Mouse (Mus musculus) liver, embryonic 16.5 days (tissue): ENCODE results near the gene Unc13d. TPM values are rescaled to one million over a fixed set of nuclear protein-coding genes. Genes with fewer than 3 reads are reported as not detected.

Experiments used
- ATAC-seq: fragments of 200-750 bp; cut with Nextera tagmentation; 2 replicates; pipeline ENCODE4 v1.8.0; 2017; ENCODE audit warnings: low read depth, mild to moderate bottlenecking, moderate number of reproducible peaks, moderate library complexity
- H3K27ac ChIP-seq: fragments of 300-500 bp; sonication (generic); 2 replicates; pipeline ENCODE4 v1.5.1; 2014; ENCODE audit warnings: mild to moderate bottlenecking, low read length
- H3K27me3 ChIP-seq: fragments of 300-500 bp; sonication (generic); 2 replicates; pipeline ENCODE4 v1.6.1; 2014; ENCODE audit warnings: low read depth, low read length, mixed read lengths; ENCODE audit not compliant: control insufficient read depth, insufficient read depth
- H3K36me3 ChIP-seq: fragments of 300-500 bp; sonication (generic); 2 replicates; pipeline ENCODE4 v1.6.1; 2014; ENCODE audit warnings: mild to moderate bottlenecking; ENCODE audit not compliant: control insufficient read depth, insufficient read depth
- H3K4me1 ChIP-seq: fragments of 300-500 bp; sonication (generic); 2 replicates; pipeline ENCODE4 v1.6.1; 2014; ENCODE audit warnings: low read depth, low read length, mixed read lengths; ENCODE audit not compliant: control insufficient read depth
- H3K4me2 ChIP-seq: fragments of 300-500 bp; sonication (generic); 2 replicates; pipeline ENCODE4 v1.6.1; 2014; ENCODE audit warnings: low read depth, low read length, mixed read lengths
- H3K4me3 ChIP-seq: fragments of 300-500 bp; sonication (generic); 2 replicates; pipeline ENCODE4 v1.5.1; 2014; ENCODE audit warnings: low read depth, mild to moderate bottlenecking, low read length
- H3K9ac ChIP-seq: fragments of 300-500 bp; sonication (generic); 2 replicates; pipeline ENCODE4 v1.6.1; 2014; ENCODE audit warnings: low read depth, low read length
- H3K9me3 ChIP-seq: fragments of 300-500 bp; sonication (generic); replicated peaks from 2 replicates; pipeline ENCODE4 v1.6.1; 2016; ENCODE audit warnings: low read length; ENCODE audit not compliant: control insufficient read depth
- WGBS: fragments of 180-500 bp; shearing (Covaris S2); extraction: QIAGEN DNeasy Blood & Tissue Kit; methylation state at CpG from one replicate; pipeline ENCODE4 v1.1.7; 2014; ENCODE audit not compliant: insufficient replicate concordance; 5-methylcytosine and 5-hydroxymethylcytosine counted together
- polyA plus RNA-seq: library from polyadenylated mRNA; unstranded; fragments of >200 nt; fragmentation: Nextera tagmentation; extraction: Ambion mirVana; gene quantifications from 2 replicates; pipeline ENCODE4 v1.2.1, GENCODE M21; 2015

Unc13d gene
- polyA plus RNA-seq, 1 experiment from 2014 or later, result 17.8 TPM

DNA sequence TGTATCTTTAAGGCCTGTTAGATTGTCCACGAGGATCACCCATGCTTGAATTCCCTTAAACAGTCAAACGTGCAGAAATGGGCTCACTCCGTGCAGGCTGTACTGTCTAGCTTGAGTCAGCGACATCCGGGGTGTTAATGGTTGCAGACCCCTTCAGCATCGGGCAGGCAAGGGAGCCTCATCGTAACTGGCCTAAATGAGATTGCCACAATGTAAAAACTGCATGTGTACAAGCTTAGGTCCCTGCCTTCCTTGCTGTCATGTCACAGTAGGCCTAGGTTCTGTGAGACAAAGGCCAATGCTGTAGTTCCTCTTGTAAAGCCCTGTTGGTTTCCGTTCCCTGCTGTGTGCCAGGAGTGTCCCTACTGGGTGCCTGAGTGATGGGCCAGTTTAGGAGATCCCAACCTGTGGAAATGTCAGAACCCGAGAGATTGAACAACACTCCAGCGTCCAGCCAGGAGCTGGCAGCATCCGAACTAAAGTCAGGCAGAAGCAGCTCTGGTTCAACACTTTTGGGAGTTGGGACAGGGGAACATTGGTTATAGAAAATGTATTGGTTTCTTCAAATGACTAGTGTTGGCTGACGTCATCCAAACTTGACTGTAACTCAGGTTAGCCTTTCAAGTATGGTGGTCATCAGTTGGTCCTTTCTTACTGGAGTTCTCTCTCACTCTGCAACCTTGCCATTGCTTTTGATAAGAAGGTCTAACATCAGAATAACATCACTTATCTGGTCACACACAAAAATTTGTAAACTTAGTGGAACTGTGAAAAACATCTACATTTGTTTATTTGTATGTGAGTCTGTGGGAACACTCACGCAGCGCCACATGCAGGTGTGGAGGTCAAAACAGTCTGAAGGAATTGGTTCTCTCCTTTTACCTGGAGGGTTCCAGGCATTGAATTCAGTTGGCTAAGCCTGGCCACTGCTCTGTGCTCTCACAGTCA is 46.6 kb downstream of the Unc13d start:
- Histone ChIP-seq H3K4me3 (peak overlapping the region; percentile 88), H3K4me1 (peaks cover 30% of the 10 kb centered on the region), H3K27ac (peak overlapping the region; percentile 98), H3K4me2 (peak overlapping the region; percentile 73), H3K27me3 (no peaks in the 10 kb centered on the region), H3K36me3 (no peaks in the 10 kb centered on the region; the same call in none of the 2 replicates), H3K9ac (peak overlapping the region; percentile 96), H3K9me3 (no peaks in the 10 kb centered on the region)
- ATAC-seq, result no peak
- 20% methylated on average over 14 of the region's 14 CpGs for whole genome bisulfite sequencing

DNA sequence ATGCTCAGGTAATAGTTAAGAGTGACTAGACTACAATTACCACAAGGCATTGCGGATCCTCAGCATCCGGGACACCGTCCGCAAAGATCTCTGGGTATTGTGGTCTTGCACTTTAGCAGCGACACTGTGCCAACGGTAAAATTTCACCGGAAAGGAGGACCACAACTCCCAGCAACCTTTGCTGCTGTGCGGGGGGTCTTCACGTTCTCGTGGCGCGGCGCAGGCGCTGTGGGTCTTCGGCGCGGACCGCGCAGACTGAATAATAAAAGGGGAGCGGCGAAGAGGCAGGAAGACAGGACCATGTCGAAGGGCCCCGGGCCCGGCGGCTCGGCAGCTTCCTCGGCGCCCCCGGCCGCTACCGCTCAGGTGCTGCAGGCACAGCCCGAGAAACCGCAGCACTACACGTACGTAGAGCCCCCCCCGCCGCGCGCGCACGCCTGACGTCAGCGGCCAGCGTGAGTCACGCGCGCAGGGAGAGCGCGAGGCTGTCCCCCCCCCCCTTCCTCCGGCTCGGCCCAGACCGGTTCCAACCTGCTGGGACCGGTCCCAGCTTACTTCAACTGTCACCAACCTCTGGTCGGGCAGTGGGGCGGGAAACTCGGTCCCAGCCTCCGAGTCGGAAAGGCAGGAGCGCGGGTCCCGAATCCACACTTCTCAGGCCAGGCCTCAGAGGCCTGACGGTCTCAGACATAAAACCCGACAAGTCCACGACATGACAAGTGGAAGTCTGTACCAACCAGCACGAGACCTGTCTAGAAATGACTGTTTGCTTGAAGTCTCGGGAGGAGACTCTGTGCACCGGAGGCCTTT is 47.5 kb downstream of the Unc13d start, which contains the start of gene Unk:
Unk (plus strand) TSS at position 235 of the 810 bp plus-strand sequence.
- peaks cover 31% of the 10 kb centered on the region for H3K4me1 ChIP-seq
- H3K4me2 ChIP-seq, result peak within 1 kb of the TSS; percentile 73
- no peaks in the 10 kb centered on the region for H3K27me3 ChIP-seq
- peak within 1 kb of the TSS; percentile 88 for H3K4me3 ChIP-seq
- WGBS, result under 1% methylated on average over 65 of the region's 67 CpGs
- ATAC-seq, result peak; percentile 92
- H3K9ac ChIP-seq, result peak within 1 kb of the TSS; percentile 96
- H3K27ac ChIP-seq, result peak within 1 kb of the TSS; percentile 98
- H3K36me3 ChIP-seq, result no peaks in the 10 kb centered on the region; the same call in none of the 2 replicates
- H3K9me3 ChIP-seq, result no peaks in the 10 kb centered on the region

DNA sequence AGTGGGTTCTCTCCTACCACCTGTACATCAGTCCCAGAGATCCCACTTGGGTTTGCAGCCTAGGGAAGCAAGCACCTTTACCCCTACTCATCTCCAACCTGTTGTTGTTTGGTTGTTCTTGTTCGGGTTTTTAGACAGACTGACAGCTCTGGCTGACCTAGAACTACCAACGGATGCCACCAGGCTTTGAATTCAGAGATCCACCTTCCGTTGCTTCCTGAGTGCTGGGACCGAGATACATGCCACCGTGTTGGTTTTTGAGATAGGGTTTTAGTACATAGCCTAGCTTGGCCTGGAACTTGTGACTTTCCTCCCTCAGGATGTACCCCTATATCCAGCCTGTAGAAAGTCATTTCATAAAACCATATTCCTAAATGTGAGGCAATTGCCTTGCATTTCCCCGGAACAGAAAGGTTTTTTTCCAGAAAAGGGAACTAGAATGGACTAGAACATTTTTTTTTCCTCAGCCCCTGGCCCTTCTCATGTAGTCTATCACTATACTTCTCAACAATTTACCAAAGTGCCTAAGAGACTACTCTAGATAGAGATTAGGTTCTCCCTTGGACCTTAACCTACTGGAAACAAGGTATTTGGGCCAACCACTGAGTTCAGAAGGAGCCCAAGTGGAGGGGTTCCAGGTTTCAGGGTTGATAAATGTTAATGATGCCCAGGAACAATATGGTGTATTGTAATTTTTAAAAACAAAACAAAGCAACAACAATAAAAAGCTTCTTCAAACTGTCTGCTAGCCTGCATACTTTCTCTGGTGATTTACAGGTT is 48.5 kb downstream of the Unc13d start:
- Histone ChIP-seq H3K36me3 (no peaks in the 10 kb centered on the region; the same call in 1 of the 2 replicates), H3K4me2 (peak overlapping the region; percentile 73), H3K27ac (peak overlapping the region; percentile 98), H3K27me3 (no peaks in the 10 kb centered on the region), H3K9me3 (no peaks in the 10 kb centered on the region), H3K4me3 (peak overlapping the region; percentile 88), H3K9ac (peak overlapping the region; percentile 96), H3K4me1 (peaks cover 34% of the 10 kb centered on the region)
- ATAC-seq, result no peak
- 57% methylated on average over 6 of the region's 6 CpGs for WGBS

DNA sequence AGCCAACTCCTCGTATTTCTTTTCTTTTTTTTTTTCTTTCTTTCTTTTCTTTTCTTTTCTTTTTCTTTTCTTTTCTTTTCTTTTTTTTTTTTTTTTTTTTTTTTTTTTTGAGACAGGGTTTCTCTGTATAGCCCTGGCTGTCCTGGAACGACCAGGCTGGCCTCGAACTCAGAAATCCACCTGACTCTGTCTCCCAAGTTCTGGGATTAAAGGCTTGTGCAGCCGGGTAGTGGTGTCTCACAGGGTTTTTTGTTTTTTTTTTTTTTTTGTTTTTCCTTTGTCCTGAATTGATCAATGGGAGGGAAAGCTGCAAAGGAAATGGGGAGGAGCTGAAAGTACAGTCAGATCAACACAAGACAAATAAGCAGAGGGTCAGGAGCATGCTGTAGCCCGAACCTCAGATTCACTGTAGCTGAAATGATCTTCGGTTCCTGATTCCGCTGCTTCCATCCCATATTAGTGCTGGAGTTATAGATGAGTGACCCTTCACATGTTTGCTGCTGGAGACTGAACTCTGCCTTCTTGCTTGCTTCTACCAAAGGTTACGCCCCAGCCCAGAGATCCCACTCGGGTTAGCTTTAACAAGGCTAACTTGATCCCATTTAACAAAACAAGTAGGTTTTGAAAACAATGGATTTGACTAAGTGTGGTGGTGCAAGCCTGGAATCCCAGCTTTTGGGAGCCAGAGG is 49.4 kb downstream of the Unc13d start:
- H3K4me3 ChIP-seq, result no peak overlapping the region
- no peak overlapping the region for H3K4me2 ChIP-seq
- 73% methylated on average over 9 of the region's 9 CpGs for WGBS
- H3K9me3 ChIP-seq, result no peaks in the 10 kb centered on the region
- H3K27me3 ChIP-seq, result no peaks in the 10 kb centered on the region
- H3K27ac ChIP-seq, result peak overlapping the region; percentile 23
- no peak for ATAC-seq
- peaks cover 34% of the 10 kb centered on the region for H3K4me1 ChIP-seq
- H3K9ac ChIP-seq, result no peak overlapping the region
- no peaks in the 10 kb centered on the region; the same call in 1 of the 2 replicates for H3K36me3 ChIP-seq

DNA sequence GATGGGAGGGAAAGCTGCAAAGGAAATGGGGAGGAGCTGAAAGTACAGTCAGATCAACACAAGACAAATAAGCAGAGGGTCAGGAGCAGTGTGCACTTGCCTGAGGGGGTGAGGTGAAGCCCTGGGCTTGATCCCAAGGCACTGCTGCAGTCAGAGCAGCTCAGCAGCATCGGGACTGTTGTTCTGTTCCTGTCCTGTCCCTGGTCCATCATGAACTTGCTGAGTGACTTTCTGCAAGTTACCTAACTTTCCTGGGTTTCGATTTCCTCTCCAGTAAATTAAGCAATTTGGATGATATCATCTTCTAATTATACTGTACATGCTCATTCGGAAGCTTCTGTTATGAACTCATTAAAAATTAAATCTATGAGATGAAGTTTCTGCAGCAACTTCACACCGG is 50.0 kb downstream of the Unc13d start, which contains the start of gene H3f3b:
H3f3b (minus strand) TSS at position 207 of the 400 bp plus-strand sequence.
- no peaks in the 10 kb centered on the region for H3K27me3 ChIP-seq
- no peaks in the 10 kb centered on the region; the same call in 1 of the 2 replicates for H3K36me3 ChIP-seq
- peaks cover 28% of the 10 kb centered on the region for H3K4me1 ChIP-seq
- H3K4me3 ChIP-seq, result no peak within 1 kb of the TSS
- H3K27ac ChIP-seq, result peak within 1 kb of the TSS; percentile 23
- whole genome bisulfite sequencing, result 69% methylated on average over 4 of the region's 4 CpGs
- no peaks in the 10 kb centered on the region for H3K9me3 ChIP-seq
- ATAC-seq, result no peak
- no peak within 1 kb of the TSS for H3K4me2 ChIP-seq
- no peak within 1 kb of the TSS for H3K9ac ChIP-seq

DNA sequence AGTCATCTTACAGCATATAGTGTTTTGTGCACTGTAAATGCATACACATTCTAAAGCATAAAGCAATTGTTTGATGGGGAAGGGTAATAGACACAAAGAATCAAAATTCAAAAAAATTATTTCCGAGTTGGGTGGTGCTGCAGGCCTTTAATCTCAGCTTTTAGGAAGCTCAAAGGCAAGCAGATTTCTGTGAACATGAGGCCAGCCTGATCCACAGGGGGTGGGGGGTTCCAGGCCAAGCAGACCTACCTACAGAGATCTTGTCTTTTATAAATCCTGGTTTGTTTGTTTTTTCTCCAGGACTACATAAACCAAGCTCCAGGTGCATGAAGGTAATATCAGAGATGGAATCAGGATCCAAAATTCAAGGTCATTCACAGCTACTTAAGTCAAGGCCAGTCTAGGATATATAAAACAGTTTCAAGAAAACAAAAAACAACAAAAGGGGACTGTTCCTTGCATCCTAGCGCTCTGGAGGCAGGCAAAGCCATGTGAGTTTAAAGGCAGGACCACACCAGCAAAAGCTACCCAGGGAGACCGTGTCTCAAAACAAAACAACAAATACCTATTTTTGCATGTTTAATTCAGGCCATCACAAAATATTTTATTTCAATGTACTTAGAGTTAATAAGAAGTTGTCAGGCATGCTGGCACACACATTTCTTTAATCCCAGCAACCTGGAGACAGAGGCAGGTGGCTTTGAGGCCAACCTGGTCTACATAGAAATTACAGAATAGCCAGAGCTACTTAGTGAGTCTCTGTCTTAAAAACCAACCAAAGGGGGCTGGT is 52.5 kb downstream of the Unc13d start:
- H3K9ac ChIP-seq, result no peak overlapping the region
- peaks cover 26% of the 10 kb centered on the region for H3K4me1 ChIP-seq
- peaks cover 13% of the 10 kb centered on the region for H3K36me3 ChIP-seq
- ATAC-seq, result no peak
- H3K9me3 ChIP-seq, result no peaks in the 10 kb centered on the region
- 91% methylated on average over 3 of the region's 3 CpGs for WGBS
- no peak overlapping the region for H3K4me2 ChIP-seq
- H3K27ac ChIP-seq, result peak overlapping the region; percentile 46; the same call in 1 of the 2 replicates
- no peak overlapping the region for H3K4me3 ChIP-seq
- H3K27me3 ChIP-seq, result no peaks in the 10 kb centered on the region

DNA sequence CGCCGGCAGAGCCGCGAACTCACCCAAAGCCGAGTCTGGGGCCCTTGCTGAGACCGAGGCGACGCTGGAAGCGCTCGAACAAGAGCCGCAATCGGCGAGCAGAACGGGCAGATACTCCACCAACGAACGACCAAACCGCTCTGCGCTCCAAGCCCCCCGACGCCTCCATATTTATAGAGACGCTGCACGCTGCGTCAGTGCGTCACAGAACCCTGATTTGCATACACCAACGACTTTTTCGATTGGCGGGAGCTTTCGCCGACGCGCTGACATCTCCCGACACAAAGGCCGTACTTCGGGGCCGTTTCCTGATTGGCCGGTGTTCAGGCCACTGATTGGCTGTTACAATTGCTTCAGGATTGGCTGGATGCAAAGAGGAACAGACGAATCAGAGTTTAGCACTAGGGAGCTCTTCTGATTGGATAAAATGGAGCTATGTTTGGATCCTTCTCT is 53.4 kb downstream of the Unc13d start:
- Histone ChIP-seq H3K27ac (peak overlapping the region; percentile 98), H3K9ac (peak overlapping the region; percentile 99), H3K27me3 (no peaks in the 10 kb centered on the region), H3K36me3 (peaks cover 13% of the 10 kb centered on the region), H3K4me2 (no peak overlapping the region; the same call in none of the 2 replicates), H3K4me3 (peak overlapping the region; percentile 91), H3K9me3 (no peaks in the 10 kb centered on the region), H3K4me1 (peaks cover 22% of the 10 kb centered on the region)
- WGBS, result under 1% methylated on average over 37 of the region's 37 CpGs
- peak; percentile 95 for ATAC-seq
